Mouse (Mus musculus): ENCODE data around the gene Dnajc22. TPM values are rescaled to one million over a fixed set of nuclear protein-coding genes. Genes with fewer than 3 reads are reported as not detected.
"Not testable (repeated sequence)": the region's sequence is repeated elsewhere in the genome, so short reads cannot be mapped to it uniquely, and the experiment has no call there.

Gene Dnajc22
- polyA plus RNA-seq, 1 experiment from 2014 or later, result 14.4 TPM

GRCm38 (mm10) chr15:99074600-99075333 lies 18.2 kb upstream of the Dnajc22 start:
- H3K27me3 ChIP-seq (ENCODE audit: control insufficient read depth, insufficient read depth, low read length), result no peaks in the 10 kb centered on the region
- ATAC-seq (ENCODE audit: low FRiP score, low TSS enrichment) (peak; percentile 97), DNase-seq (ENCODE audit: low spot score) (peak; percentile 97)
- H3K4me1 ChIP-seq (replicated peaks; ENCODE audit: control insufficient read depth, insufficient read depth), result peaks cover 4% of the 10 kb centered on the region; the same call in 1 of the 2 replicates
- peak overlapping the region; percentile 50 for H3K4me3 ChIP-seq (ENCODE audit: low read depth, low read length)
- no peaks in the 10 kb centered on the region for H3K36me3 ChIP-seq (ENCODE audit: control insufficient read depth, insufficient read depth, low read length)
- WGBS, result under 1% methylated on average over 44 of the region's 44 CpGs
- no peaks in the 10 kb centered on the region for H3K9me3 ChIP-seq (ENCODE audit: control insufficient read depth, low read length)
- peak overlapping the region; percentile 95 for H3K27ac ChIP-seq (replicated peaks)
- peak overlapping the region; percentile 85 for H3K4me2 ChIP-seq (replicated peaks; ENCODE audit: low read depth)
- H3K9ac ChIP-seq (ENCODE audit: low read length), result peak overlapping the region; percentile 68
- peak; percentile 96 for TF ChIP-seq EP300 (optimal IDR thresholded peaks at IDR 0.05)
- TF ChIP-seq CTCF (IDR thresholded peaks at IDR 0.05; ENCODE audit: low read depth), result no peak

- H3K9ac ChIP-seq (ENCODE audit: low read length); H3K4me2 ChIP-seq (replicated peaks; ENCODE audit: low read depth); H3K36me3 ChIP-seq (ENCODE audit: control insufficient read depth, insufficient read depth, low read length); H3K27me3 ChIP-seq (ENCODE audit: control insufficient read depth, insufficient read depth, low read length); H3K27ac ChIP-seq (replicated peaks); H3K4me3 ChIP-seq (ENCODE audit: low read depth, low read length); ATAC-seq (ENCODE audit: low FRiP score, low TSS enrichment); H3K9me3 ChIP-seq (ENCODE audit: control insufficient read depth, low read length); H3K4me1 ChIP-seq (replicated peaks; ENCODE audit: control insufficient read depth, insufficient read depth); DNase-seq (ENCODE audit: low spot score): not testable (repeated sequence)
- WGBS, result 100% methylated on average over 3 of the region's 3 CpGs
These were observed 17.0 kb upstream of the Dnajc22 start for GRCm38 (mm10) chr15:99076011-99076410.

- Histone ChIP-seq H3K4me3 (ENCODE audit: low read depth, low read length) (no peak overlapping the region), H3K27me3 (ENCODE audit: control insufficient read depth, insufficient read depth, low read length) (no peaks in the 10 kb centered on the region), H3K9me3 (ENCODE audit: control insufficient read depth, low read length) (no peaks in the 10 kb centered on the region), H3K4me2 (replicated peaks; ENCODE audit: low read depth) (no peak overlapping the region), H3K4me1 (replicated peaks; ENCODE audit: control insufficient read depth, insufficient read depth) (peaks cover 4% of the 10 kb centered on the region; the same call in 1 of the 2 replicates), H3K36me3 (ENCODE audit: control insufficient read depth, insufficient read depth, low read length) (no peaks in the 10 kb centered on the region; the same call in 1 of the 2 replicates), H3K27ac (replicated peaks) (no peak overlapping the region), H3K9ac (ENCODE audit: low read length) (no peak overlapping the region)
- ATAC-seq (ENCODE audit: low FRiP score, low TSS enrichment) (no peak), DNase-seq (ENCODE audit: low spot score) (no peak)
- TF ChIP-seq CTCF (IDR thresholded peaks at IDR 0.05; ENCODE audit: low read depth) (no peak), EP300 (optimal IDR thresholded peaks at IDR 0.05) (no peak)
- WGBS, result 75% methylated on average over 15 of the region's 15 CpGs
These were observed 14.6 kb upstream of the Dnajc22 start for GRCm38 (mm10) chr15:99078181-99078910.

GRCm38 (mm10) chr15:99079804-99080203 lies 13.2 kb upstream of the Dnajc22 start:
- Histone ChIP-seq H3K9ac (ENCODE audit: low read length) (no peak overlapping the region), H3K27me3 (ENCODE audit: control insufficient read depth, insufficient read depth, low read length) (no peaks in the 10 kb centered on the region), H3K27ac (replicated peaks) (no peak overlapping the region), H3K4me3 (ENCODE audit: low read depth, low read length) (no peak overlapping the region), H3K9me3 (ENCODE audit: control insufficient read depth, low read length) (no peaks in the 10 kb centered on the region), H3K36me3 (ENCODE audit: control insufficient read depth, insufficient read depth, low read length) (no peaks in the 10 kb centered on the region; the same call in 1 of the 2 replicates), H3K4me2 (replicated peaks; ENCODE audit: low read depth) (no peak overlapping the region), H3K4me1 (replicated peaks; ENCODE audit: control insufficient read depth, insufficient read depth) (no peaks in the 10 kb centered on the region)
- 76% methylated on average over 3 of the region's 3 CpGs for WGBS
- ATAC-seq (ENCODE audit: low FRiP score, low TSS enrichment) (no peak), DNase-seq (ENCODE audit: low spot score) (no peak)
- TF ChIP-seq EP300 (optimal IDR thresholded peaks at IDR 0.05) (no peak), CTCF (IDR thresholded peaks at IDR 0.05; ENCODE audit: low read depth) (peak; percentile 38; the same call in 1 of the 2 replicates)

- Histone ChIP-seq H3K4me1 (replicated peaks; ENCODE audit: control insufficient read depth, insufficient read depth) (no peaks in the 10 kb centered on the region), H3K27me3 (ENCODE audit: control insufficient read depth, insufficient read depth, low read length) (peaks cover 10% of the 10 kb centered on the region; the same call in 1 of the 2 replicates), H3K36me3 (ENCODE audit: control insufficient read depth, insufficient read depth, low read length) (no peaks in the 10 kb centered on the region; the same call in 1 of the 2 replicates), H3K9me3 (ENCODE audit: control insufficient read depth, low read length) (no peaks in the 10 kb centered on the region), H3K4me2 (replicated peaks; ENCODE audit: low read depth) (no peak overlapping the region), H3K27ac (replicated peaks) (no peak overlapping the region), H3K9ac (ENCODE audit: low read length) (no peak overlapping the region), H3K4me3 (ENCODE audit: low read depth, low read length) (no peak overlapping the region)
- TF ChIP-seq CTCF (IDR thresholded peaks at IDR 0.05; ENCODE audit: low read depth) (no peak), EP300 (optimal IDR thresholded peaks at IDR 0.05) (no peak)
- WGBS, result 94% methylated on average over 12 of the region's 12 CpGs
- ATAC-seq (ENCODE audit: low FRiP score, low TSS enrichment), result no peak
- DNase-seq (ENCODE audit: low spot score), result no peak
These were observed 10.6 kb upstream of the Dnajc22 start for GRCm38 (mm10) chr15:99082322-99082721.

GRCm38 (mm10) chr15:99082840-99083239 lies 10.1 kb upstream of the Dnajc22 start:
- no peaks in the 10 kb centered on the region for H3K9me3 ChIP-seq (ENCODE audit: control insufficient read depth, low read length)
- 89% methylated on average over 16 of the region's 16 CpGs for WGBS
- no peak overlapping the region for H3K9ac ChIP-seq (ENCODE audit: low read length)
- no peaks in the 10 kb centered on the region; the same call in 1 of the 2 replicates for H3K36me3 ChIP-seq (ENCODE audit: control insufficient read depth, insufficient read depth, low read length)
- no peak overlapping the region for H3K4me3 ChIP-seq (ENCODE audit: low read depth, low read length)
- TF ChIP-seq CTCF (IDR thresholded peaks at IDR 0.05; ENCODE audit: low read depth), result no peak
- no peak for TF ChIP-seq EP300 (optimal IDR thresholded peaks at IDR 0.05)
- peaks cover 14% of the 10 kb centered on the region; the same call in 1 of the 2 replicates for H3K27me3 ChIP-seq (ENCODE audit: control insufficient read depth, insufficient read depth, low read length)
- no peak overlapping the region for H3K27ac ChIP-seq (replicated peaks)
- H3K4me1 ChIP-seq (replicated peaks; ENCODE audit: control insufficient read depth, insufficient read depth), result no peaks in the 10 kb centered on the region
- H3K4me2 ChIP-seq (replicated peaks; ENCODE audit: low read depth), result no peak overlapping the region
- no peak for DNase-seq (ENCODE audit: low spot score)
- no peak for ATAC-seq (ENCODE audit: low FRiP score, low TSS enrichment)

Data from stomach, postnatal 0 days (tissue).